Mouse (Mus musculus): ENCODE measurements at regions not wholly inside any gene's neighbourhood (a gene's known extent, or its start where the extent isn't known, plus 50 kb on each side); places are given as distances from the start of the nearest gene placed in this dataset.

- H3K27me3 ChIP-seq (ENCODE audit: control insufficient read depth, insufficient read depth, low read length) = no peaks in the 10 kb centered on the region
- no peaks in the 10 kb centered on the region for H3K36me3 ChIP-seq (ENCODE audit: control insufficient read depth, insufficient read depth, low read length)
- no peak overlapping the region for H3K27ac ChIP-seq (ENCODE audit: low read depth, low read length)
- H3K9ac ChIP-seq (replicated peaks; ENCODE audit: low read depth, low read length) = no peak overlapping the region
- H3K9me3 ChIP-seq (ENCODE audit: control insufficient read depth, low read length) = no peaks in the 10 kb centered on the region
- ATAC-seq (ENCODE audit: low read depth) = no peak
- 84% methylated on average over 2 of the region's 2 CpGs for WGBS
- H3K4me2 ChIP-seq (ENCODE audit: low read depth, low read length) = no peak overlapping the region
- H3K4me3 ChIP-seq (ENCODE audit: low read depth, low read length) = no peak overlapping the region
- no peaks in the 10 kb centered on the region for H3K4me1 ChIP-seq (ENCODE audit: control insufficient read depth, insufficient read depth, low read length)
Measured at GRCm38 (mm10) chr2:145003509-145003908, 164.0 kb upstream of the Slc24a3 start.

DNA sequence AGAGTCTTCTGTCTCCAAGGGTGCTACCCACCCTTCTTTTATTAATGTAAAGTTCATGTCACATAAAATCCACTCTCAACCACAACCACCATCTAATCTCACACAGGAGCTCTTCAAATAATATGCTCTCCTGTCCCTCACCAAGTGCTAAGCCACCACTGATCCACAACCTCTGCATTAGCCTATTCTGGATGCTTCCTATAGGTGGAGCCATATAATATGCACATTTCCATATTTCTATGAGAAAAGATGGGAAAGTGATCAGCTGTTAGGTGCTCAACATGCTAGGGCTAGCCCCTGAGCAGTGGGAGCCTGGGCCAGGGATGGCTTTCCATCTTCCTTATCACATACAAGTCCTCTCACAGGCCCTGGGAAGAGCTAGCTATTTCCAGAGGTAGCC, 156.9 kb upstream of the Slc24a3 start:
- no peaks in the 10 kb centered on the region for H3K4me1 ChIP-seq (ENCODE audit: control insufficient read depth, insufficient read depth, low read length)
- H3K9ac ChIP-seq (replicated peaks; ENCODE audit: low read depth, low read length) = no peak overlapping the region
- no peak for ATAC-seq (ENCODE audit: low read depth)
- no peak overlapping the region for H3K4me3 ChIP-seq (ENCODE audit: low read depth, low read length)
- no peak overlapping the region for H3K4me2 ChIP-seq (ENCODE audit: low read depth, low read length)
- no peaks in the 10 kb centered on the region for H3K36me3 ChIP-seq (ENCODE audit: control insufficient read depth, insufficient read depth, low read length)
- H3K27me3 ChIP-seq (ENCODE audit: control insufficient read depth, insufficient read depth, low read length) = no peaks in the 10 kb centered on the region
- no peaks in the 10 kb centered on the region for H3K9me3 ChIP-seq (ENCODE audit: control insufficient read depth, low read length)
- no peak overlapping the region for H3K27ac ChIP-seq (ENCODE audit: low read depth, low read length)

DNA sequence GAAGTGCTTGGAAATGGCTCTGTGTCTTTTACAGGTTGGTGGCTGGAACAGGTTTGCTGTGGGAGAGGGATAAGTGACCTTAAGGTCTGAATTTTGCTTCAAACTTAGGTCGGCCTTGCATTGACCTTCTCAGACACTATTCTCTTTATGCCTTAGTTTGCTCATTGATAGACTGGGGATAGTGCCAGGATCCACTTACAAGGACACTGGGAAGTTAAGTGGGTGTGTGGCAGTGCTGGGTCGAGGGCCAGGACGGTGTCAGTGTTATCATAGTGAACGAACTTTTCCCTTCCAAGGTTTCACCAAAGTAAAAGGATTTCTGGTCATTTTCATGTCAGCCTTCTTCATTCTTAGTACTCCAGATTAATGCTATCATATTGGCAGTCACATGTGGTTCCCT, 156.3 kb upstream of the Slc24a3 start:
- Histone ChIP-seq H3K4me3 (ENCODE audit: low read depth, low read length) (no peak overlapping the region), H3K4me2 (ENCODE audit: low read depth, low read length) (no peak overlapping the region), H3K27me3 (ENCODE audit: control insufficient read depth, insufficient read depth, low read length) (no peaks in the 10 kb centered on the region), H3K36me3 (ENCODE audit: control insufficient read depth, insufficient read depth, low read length) (no peaks in the 10 kb centered on the region), H3K4me1 (ENCODE audit: control insufficient read depth, insufficient read depth, low read length) (no peaks in the 10 kb centered on the region), H3K9ac (replicated peaks; ENCODE audit: low read depth, low read length) (no peak overlapping the region), H3K9me3 (ENCODE audit: control insufficient read depth, low read length) (no peaks in the 10 kb centered on the region), H3K27ac (ENCODE audit: low read depth, low read length) (no peak overlapping the region)
- 90% methylated on average over 4 of the region's 4 CpGs for WGBS
- ATAC-seq (ENCODE audit: low read depth) = no peak

- ATAC-seq (ENCODE audit: low read depth) = no peak
- H3K9me3 ChIP-seq (ENCODE audit: control insufficient read depth, low read length) = no peaks in the 10 kb centered on the region
- H3K27ac ChIP-seq (ENCODE audit: low read depth, low read length) = no peak overlapping the region
- WGBS = 86% methylated on average over 5 of the region's 5 CpGs
- H3K27me3 ChIP-seq (ENCODE audit: control insufficient read depth, insufficient read depth, low read length) = no peaks in the 10 kb centered on the region
- no peaks in the 10 kb centered on the region for H3K4me1 ChIP-seq (ENCODE audit: control insufficient read depth, insufficient read depth, low read length)
- H3K4me2 ChIP-seq (ENCODE audit: low read depth, low read length) = no peak overlapping the region
- H3K9ac ChIP-seq (replicated peaks; ENCODE audit: low read depth, low read length) = no peak overlapping the region
- H3K36me3 ChIP-seq (ENCODE audit: control insufficient read depth, insufficient read depth, low read length) = no peaks in the 10 kb centered on the region
- no peak overlapping the region for H3K4me3 ChIP-seq (ENCODE audit: low read depth, low read length)
Measured at GRCm38 (mm10) chr2:145015951-145016350, 151.6 kb upstream of the Slc24a3 start.

- no peak overlapping the region for H3K4me2 ChIP-seq (ENCODE audit: low read depth, low read length)
- no peak overlapping the region for H3K27ac ChIP-seq (ENCODE audit: low read depth, low read length)
- no peak for ATAC-seq (ENCODE audit: low read depth)
- no peak overlapping the region for H3K4me3 ChIP-seq (ENCODE audit: low read depth, low read length)
- H3K4me1 ChIP-seq (ENCODE audit: control insufficient read depth, insufficient read depth, low read length) = no peaks in the 10 kb centered on the region
- H3K9ac ChIP-seq (replicated peaks; ENCODE audit: low read depth, low read length) = no peak overlapping the region
- no peaks in the 10 kb centered on the region for H3K36me3 ChIP-seq (ENCODE audit: control insufficient read depth, insufficient read depth, low read length)
- H3K9me3 ChIP-seq (ENCODE audit: control insufficient read depth, low read length) = no peaks in the 10 kb centered on the region
- H3K27me3 ChIP-seq (ENCODE audit: control insufficient read depth, insufficient read depth, low read length) = no peaks in the 10 kb centered on the region
Measured at GRCm38 (mm10) chr2:145016939-145017338, 150.6 kb upstream of the Slc24a3 start.

- Histone ChIP-seq H3K4me2 (ENCODE audit: low read depth, low read length) (no peak overlapping the region), H3K36me3 (ENCODE audit: control insufficient read depth, insufficient read depth, low read length) (no peaks in the 10 kb centered on the region), H3K9me3 (ENCODE audit: control insufficient read depth, low read length) (no peaks in the 10 kb centered on the region), H3K4me3 (ENCODE audit: low read depth, low read length) (no peak overlapping the region), H3K4me1 (ENCODE audit: control insufficient read depth, insufficient read depth, low read length) (no peaks in the 10 kb centered on the region), H3K9ac (replicated peaks; ENCODE audit: low read depth, low read length) (no peak overlapping the region), H3K27me3 (ENCODE audit: control insufficient read depth, insufficient read depth, low read length) (no peaks in the 10 kb centered on the region), H3K27ac (ENCODE audit: low read depth, low read length) (no peak overlapping the region)
- 61% methylated on average over 2 of the region's 2 CpGs for WGBS
- no peak for ATAC-seq (ENCODE audit: low read depth)
Measured at GRCm38 (mm10) chr2:145017625-145018167, 149.9 kb upstream of the Slc24a3 start.

DNA sequence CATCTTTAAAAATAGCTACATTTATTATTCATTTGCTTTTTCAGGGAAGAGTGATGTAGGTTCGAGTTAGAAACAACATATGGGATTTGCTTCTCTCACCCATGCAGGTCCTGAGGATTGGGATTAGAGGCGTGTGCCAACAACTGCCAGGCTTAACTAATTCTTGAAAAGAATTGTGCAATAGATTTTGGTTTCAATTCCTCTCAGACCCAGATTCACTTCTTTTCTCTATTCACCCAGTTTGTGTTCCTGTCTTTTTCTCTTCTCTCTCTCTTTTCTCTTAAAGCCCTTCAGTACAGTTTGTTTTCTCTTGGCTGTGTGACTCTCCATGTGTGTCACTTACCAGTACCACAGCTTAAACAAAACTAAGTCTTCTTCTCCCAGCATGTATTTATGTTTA, 119.8 kb upstream of the Slc24a3 start:
- Histone ChIP-seq H3K9me3 (ENCODE audit: control insufficient read depth, low read length) (no peaks in the 10 kb centered on the region), H3K9ac (replicated peaks; ENCODE audit: low read depth, low read length) (no peak overlapping the region), H3K36me3 (ENCODE audit: control insufficient read depth, insufficient read depth, low read length) (no peaks in the 10 kb centered on the region), H3K4me3 (ENCODE audit: low read depth, low read length) (no peak overlapping the region), H3K4me2 (ENCODE audit: low read depth, low read length) (no peak overlapping the region), H3K27me3 (ENCODE audit: control insufficient read depth, insufficient read depth, low read length) (no peaks in the 10 kb centered on the region), H3K27ac (ENCODE audit: low read depth, low read length) (no peak overlapping the region), H3K4me1 (ENCODE audit: control insufficient read depth, insufficient read depth, low read length) (no peaks in the 10 kb centered on the region)
- no peak for ATAC-seq (ENCODE audit: low read depth)
- WGBS = 80% methylated on average over 2 of the region's 2 CpGs

DNA sequence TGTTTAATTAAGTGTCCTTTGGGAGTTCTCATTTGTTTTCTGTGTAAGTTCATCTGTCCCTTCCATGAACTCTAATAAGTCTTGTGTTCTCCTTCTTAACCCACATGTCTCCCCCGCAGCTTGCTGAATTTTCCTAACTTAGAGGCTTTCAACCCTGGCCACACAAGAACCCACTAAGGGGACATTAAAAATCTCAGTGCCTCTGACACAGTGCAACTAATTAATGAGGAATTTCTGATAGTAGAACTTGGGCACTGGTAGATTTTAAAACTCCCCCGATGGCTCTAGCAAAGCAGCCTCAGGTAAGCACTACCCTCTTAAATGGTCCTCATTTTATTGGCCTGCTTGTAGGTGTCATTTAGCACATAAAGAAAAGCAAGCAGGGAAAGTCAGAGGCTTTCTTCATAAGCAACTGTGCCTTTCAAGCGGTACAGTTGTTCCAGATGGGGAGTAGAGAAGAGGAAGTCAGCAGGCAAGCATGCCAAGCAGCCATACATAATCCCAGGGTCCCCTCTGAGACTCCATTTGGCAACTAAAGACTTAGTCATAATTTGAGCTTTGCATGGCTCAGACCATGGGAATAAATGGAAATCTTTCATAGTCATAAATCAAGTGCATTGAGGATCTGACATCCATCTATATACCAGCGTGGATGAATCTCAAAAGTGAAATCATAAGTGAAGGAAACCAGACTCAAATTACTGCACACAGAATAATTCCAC, 117.7 kb upstream of the Slc24a3 start:
- H3K4me2 ChIP-seq (ENCODE audit: low read depth, low read length) = no peak overlapping the region
- no peaks in the 10 kb centered on the region for H3K4me1 ChIP-seq (ENCODE audit: control insufficient read depth, insufficient read depth, low read length)
- no peak overlapping the region for H3K4me3 ChIP-seq (ENCODE audit: low read depth, low read length)
- 76% methylated on average over 4 of the region's 4 CpGs for WGBS
- H3K27me3 ChIP-seq (ENCODE audit: control insufficient read depth, insufficient read depth, low read length) = no peaks in the 10 kb centered on the region
- H3K9me3 ChIP-seq (ENCODE audit: control insufficient read depth, low read length) = no peaks in the 10 kb centered on the region
- H3K36me3 ChIP-seq (ENCODE audit: control insufficient read depth, insufficient read depth, low read length) = no peaks in the 10 kb centered on the region
- no peak overlapping the region for H3K27ac ChIP-seq (ENCODE audit: low read depth, low read length)
- ATAC-seq (ENCODE audit: low read depth) = no peak
- H3K9ac ChIP-seq (replicated peaks; ENCODE audit: low read depth, low read length) = no peak overlapping the region

GRCm38 (mm10) chr2:145052405-145052804, 115.1 kb upstream of the Slc24a3 start:
- no peak for ATAC-seq (ENCODE audit: low read depth)
- no peaks in the 10 kb centered on the region for H3K4me1 ChIP-seq (ENCODE audit: control insufficient read depth, insufficient read depth, low read length)
- no peaks in the 10 kb centered on the region for H3K9me3 ChIP-seq (ENCODE audit: control insufficient read depth, low read length)
- H3K27me3 ChIP-seq (ENCODE audit: control insufficient read depth, insufficient read depth, low read length) = no peaks in the 10 kb centered on the region
- WGBS = 88% methylated on average over 2 of the region's 2 CpGs
- no peak overlapping the region for H3K4me2 ChIP-seq (ENCODE audit: low read depth, low read length)
- no peak overlapping the region for H3K4me3 ChIP-seq (ENCODE audit: low read depth, low read length)
- H3K27ac ChIP-seq (ENCODE audit: low read depth, low read length) = no peak overlapping the region
- no peak overlapping the region for H3K9ac ChIP-seq (replicated peaks; ENCODE audit: low read depth, low read length)
- no peaks in the 10 kb centered on the region for H3K36me3 ChIP-seq (ENCODE audit: control insufficient read depth, insufficient read depth, low read length)

Measured in neural tube, embryonic 14.5 days (tissue).